Mouse (Mus musculus): ENCODE results near the gene Tsfm.

- TF ChIP-seq CTCF (IDR thresholded peaks at IDR 0.05; ENCODE audit: borderline replicate concordance, insufficient read depth, low read length) (no peak), POLR2A (IDR thresholded peaks at IDR 0.05; ENCODE audit: low read depth, low read length) (no peak)
Observed at GRCm38 (mm10) chr10:127043187-127043586, 12.5 kb upstream of the Tsfm start.

Measured in embryonic fibroblast, embryonic 13.5 days (primary cell).